Mouse (Mus musculus) CH12.LX (cell line): ENCODE data around the gene Ago4. TPM values are rescaled to one million over a fixed set of nuclear protein-coding genes. Genes with fewer than 3 reads are reported as not detected.

Experiments
- DNase-seq: peaks from one replicate; pipeline ENCODE4 v3.0.0-alpha.2; 2013; ENCODE audit errors: extremely low read depth
- H3K27ac ChIP-seq: 2 replicates; pipeline ENCODE4 v1.5.1; 2012; ENCODE audit warnings: low read depth, mild to moderate bottlenecking, control low read depth, moderate library complexity; ENCODE audit not compliant: insufficient read depth
- H3K27me3 ChIP-seq: replicated peaks from 2 replicates; pipeline ENCODE3; 2012; ENCODE audit warnings: inconsistent platforms
- H3K36me3 ChIP-seq, 2 experiments: replicated peaks in 1 of 2; 2 replicates each; pipeline versions ENCODE3 to v1.6.1; 2012; ENCODE audit warnings: inconsistent platforms in 1 of 2, low read length in 1 of 2, mild to moderate bottlenecking in 1 of 2, mixed read lengths in 1 of 2, moderate library complexity in 1 of 2; ENCODE audit not compliant: control insufficient read depth in 1 of 2, insufficient read depth in 1 of 2
- H3K4me1 ChIP-seq, 2 experiments: 2 replicates each; pipeline ENCODE4 v1.6.1; 2012; ENCODE audit warnings: inconsistent platforms in 1 of 2, moderate library complexity in 1 of 2; ENCODE audit not compliant: insufficient read depth in 2 of 2, control insufficient read depth in 1 of 2
- H3K4me2 ChIP-seq: 2 replicates; pipeline ENCODE4 v1.6.1; 2012; ENCODE audit warnings: low read depth, mild to moderate bottlenecking, control low read depth; ENCODE audit not compliant: poor library complexity, insufficient read depth, severe bottlenecking
- H3K4me3 ChIP-seq, 3 experiments: fragments of 150-350 bp in 1 of 3; sonication (generic) in 1 of 3; replicated peaks in 1 of 3; 2 replicates each; pipeline versions ENCODE3 to v1.5.1; 2011 to 2012; ENCODE audit warnings: low read depth in 2 of 3, low read length in 2 of 3, mild to moderate bottlenecking in 2 of 3, moderate library complexity in 2 of 3, control low read depth in 1 of 3, improper control_type of control experiment in 1 of 3, inconsistent platforms in 1 of 3, mixed read lengths in 1 of 3; ENCODE audit not compliant: poor library complexity in 1 of 3
- H3K79me2 ChIP-seq: replicated peaks from 2 replicates; pipeline ENCODE4 v1.6.1; 2012; ENCODE audit warnings: mild to moderate bottlenecking, moderate library complexity; ENCODE audit not compliant: control insufficient read depth, poor library complexity, insufficient read depth, severe bottlenecking; ENCODE audit errors: extremely low read depth
- H3K9ac ChIP-seq: 2 replicates; pipeline ENCODE4 v1.6.1; 2012; ENCODE audit warnings: low read depth, mild to moderate bottlenecking, control low read depth, moderate library complexity; ENCODE audit not compliant: insufficient read depth
- H3K9me3 ChIP-seq: replicated peaks from 2 replicates; pipeline ENCODE3; 2012; ENCODE audit warnings: low read length, inconsistent platforms, mixed read lengths
- BHLHE40 ChIP-seq: IDR thresholded peaks from 2 replicates; pipeline ENCODE4 v1.6.1; 2011; ENCODE audit warnings: mild to moderate bottlenecking, low read depth, low read length, improper control_type of control experiment
- CHD2 ChIP-seq: IDR thresholded peaks from 2 replicates; pipeline ENCODE4 v1.6.1; 2011; ENCODE audit warnings: low read length, improper control_type of control experiment
- CTCF ChIP-seq, 2 experiments: IDR thresholded peaks in 1 of 2; conservative IDR thresholded peaks in 1 of 2; 2 replicates each; pipeline ENCODE4 v1.5.1; 2011 to 2012; ENCODE audit warnings: low read depth in 2 of 2, low read length in 2 of 2, improper control_type of control experiment in 1 of 2, inconsistent platforms in 1 of 2, mild to moderate bottlenecking in 1 of 2, moderate library complexity in 1 of 2
- E2F4 ChIP-seq: IDR thresholded peaks from 2 replicates; pipeline ENCODE4 v1.6.1; 2011; ENCODE audit warnings: low read depth, low read length, improper control_type of control experiment; ENCODE audit not compliant: insufficient replicate concordance
- ELF1 ChIP-seq: IDR thresholded peaks from 2 replicates; pipeline ENCODE4 v1.6.1; 2014; ENCODE audit warnings: low read depth, mild to moderate bottlenecking, inconsistent platforms, low read length, improper control_type of control experiment
- EP300 ChIP-seq: IDR thresholded peaks from 2 replicates; pipeline ENCODE4 v1.6.1; 2011; ENCODE audit warnings: low read length, improper control_type of control experiment
- ETS1 ChIP-seq: conservative IDR thresholded peaks from 2 replicates; pipeline ENCODE4 v1.6.1; 2012; ENCODE audit warnings: low read depth, mild to moderate bottlenecking, inconsistent platforms, low read length, improper control_type of control experiment, moderate library complexity
- HCFC1 ChIP-seq: IDR thresholded peaks from 2 replicates; pipeline ENCODE4 v1.6.1; 2012; ENCODE audit warnings: low read depth, mild to moderate bottlenecking, inconsistent platforms, low read length, improper control_type of control experiment
- IRF4 ChIP-seq: IDR thresholded peaks from 2 replicates; pipeline ENCODE4 v1.6.1; 2014; ENCODE audit warnings: low read depth, mild to moderate bottlenecking, inconsistent platforms, low read length, improper control_type of control experiment
- JUN ChIP-seq: IDR thresholded peaks from 2 replicates; pipeline ENCODE4 v1.6.1; 2011; ENCODE audit warnings: low read depth, mild to moderate bottlenecking, low read length, improper control_type of control experiment, moderate library complexity; ENCODE audit not compliant: insufficient read depth
- JUND ChIP-seq: conservative IDR thresholded peaks from 2 replicates; pipeline ENCODE4 v1.6.1; 2011; ENCODE audit warnings: low read depth, low read length, improper control_type of control experiment
- KAT2A ChIP-seq: IDR thresholded peaks from 2 replicates; pipeline ENCODE4 v1.6.1; 2012; ENCODE audit warnings: low read length, improper control_type of control experiment, inconsistent platforms; ENCODE audit not compliant: insufficient replicate concordance
- MAFK ChIP-seq: IDR thresholded peaks from 2 replicates; pipeline ENCODE4 v1.6.1; 2011; ENCODE audit warnings: low read length, improper control_type of control experiment; ENCODE audit not compliant: insufficient replicate concordance
- MAZ ChIP-seq: IDR thresholded peaks from 2 replicates; pipeline ENCODE4 v1.6.1; 2012; ENCODE audit warnings: low read depth, mild to moderate bottlenecking, inconsistent platforms, low read length, improper control_type of control experiment, moderate library complexity
- MEF2A ChIP-seq: IDR thresholded peaks from 2 replicates; pipeline ENCODE4 v1.6.1; 2014; ENCODE audit warnings: low read depth, mild to moderate bottlenecking, inconsistent platforms, low read length, improper control_type of control experiment, borderline replicate concordance
- MXI1 ChIP-seq: IDR thresholded peaks from 2 replicates; pipeline ENCODE4 v1.6.1; 2011; ENCODE audit warnings: mild to moderate bottlenecking, low read depth, low read length, improper control_type of control experiment
- MYC ChIP-seq: IDR thresholded peaks from 2 replicates; pipeline ENCODE4 v1.6.1; 2011; ENCODE audit warnings: low read depth, mild to moderate bottlenecking, improper control_type of control experiment, low read length
- NELFE ChIP-seq: IDR thresholded peaks from 2 replicates; pipeline ENCODE4 v1.6.1; 2011; ENCODE audit warnings: low read depth, low read length, improper control_type of control experiment
- NRF1 ChIP-seq: IDR thresholded peaks from 2 replicates; pipeline ENCODE4 v1.6.1; 2014; ENCODE audit warnings: low read depth, mild to moderate bottlenecking, inconsistent platforms, low read length, improper control_type of control experiment, moderate library complexity
- PAX5 ChIP-seq: IDR thresholded peaks from 2 replicates; pipeline ENCODE4 v1.6.1; 2012; ENCODE audit warnings: low read length, inconsistent platforms, mixed read lengths
- POLR2A ChIP-seq: IDR thresholded peaks from 2 replicates; pipeline ENCODE4 v1.6.1; 2011; ENCODE audit warnings: low read depth, mild to moderate bottlenecking, improper control_type of control experiment, low read length
- RCOR1 ChIP-seq: conservative IDR thresholded peaks from 2 replicates; pipeline ENCODE4 v1.6.1; 2012; ENCODE audit warnings: low read depth, mild to moderate bottlenecking, inconsistent platforms, low read length, improper control_type of control experiment
- SIN3A ChIP-seq: IDR thresholded peaks from 2 replicates; pipeline ENCODE4 v1.6.1; 2012; ENCODE audit warnings: low read length, improper control_type of control experiment, inconsistent platforms
- TBP ChIP-seq: conservative IDR thresholded peaks from 2 replicates; pipeline ENCODE4 v1.6.1; 2011; ENCODE audit warnings: low read depth, low read length, improper control_type of control experiment
- TCF12 ChIP-seq: IDR thresholded peaks from 2 replicates; pipeline ENCODE4 v1.6.1; 2014; ENCODE audit warnings: low read depth, mild to moderate bottlenecking, inconsistent platforms, low read length, improper control_type of control experiment
- USF1 ChIP-seq: IDR thresholded peaks from 2 replicates; pipeline ENCODE4 v1.6.1; 2014; ENCODE audit warnings: low read depth, mild to moderate bottlenecking, inconsistent platforms, low read length, improper control_type of control experiment
- USF2 ChIP-seq: conservative IDR thresholded peaks from 2 replicates; pipeline ENCODE4 v1.6.1; 2011; ENCODE audit warnings: low read depth, low read length, improper control_type of control experiment
- ZC3H11A ChIP-seq: IDR thresholded peaks from 2 replicates; pipeline ENCODE4 v1.6.1; 2012; ENCODE audit warnings: low read depth, mild to moderate bottlenecking, inconsistent platforms, low read length, improper control_type of control experiment
- ZKSCAN1 ChIP-seq: IDR thresholded peaks from 2 replicates; pipeline ENCODE4 v1.6.1; 2012; ENCODE audit warnings: low read depth, inconsistent platforms, low read length, improper control_type of control experiment, borderline replicate concordance
- ZMIZ1 ChIP-seq: IDR thresholded peaks from 2 replicates; pipeline ENCODE4 v1.6.1; 2012; ENCODE audit warnings: low read depth, mild to moderate bottlenecking, inconsistent platforms, low read length, improper control_type of control experiment
- ZNF384 ChIP-seq: IDR thresholded peaks from 2 replicates; pipeline ENCODE4 v1.6.1; 2012; ENCODE audit warnings: low read depth, low read length, improper control_type of control experiment, inconsistent platforms
- dilution Hi-C: fragments of 300-500 bp; cut with MboI; formaldehyde crosslinking; loops from 2 replicates; pipeline ENCODE4 v1.14.3; 2020; ENCODE audit warnings: low sequenced_read_pairs; ENCODE audit not compliant: extremely low pct_unique_long_range_greater_than_20kb, extremely low pct_ligation_motif_present
- in situ Hi-C: fragments of 300-500 bp; cut with MboI; formaldehyde crosslinking; loops from 3 replicates; pipeline ENCODE4 v1.14.3; 2019; ENCODE audit warnings: low sequenced_read_pairs, low pct_ligation_motif_present, low pct_unique_long_range_greater_than_20kb, mixed read lengths
- polyA plus RNA-seq: library from polyadenylated mRNA; unstranded; fragments of >175 nt; gene quantifications from 2 replicates; pipeline ENCODE4 v1.2.1, GENCODE M21; 2012; ENCODE audit warnings: low read depth; ENCODE audit not compliant: insufficient read length
- total RNA-seq, 2 experiments: library from RNA; depleted of rRNA; stranded (reverse); fragments of 300-350 nt in 1 of 2; fragments of >200 nt in 1 of 2; gene quantifications; 2 replicates each; pipeline ENCODE4 v1.2.3; 2012 to 2014

Gene Ago4
- total and polyA plus RNA-seq, 3 experiments = 1.2 to 2.6 (median 1.3) TPM

DNA sequence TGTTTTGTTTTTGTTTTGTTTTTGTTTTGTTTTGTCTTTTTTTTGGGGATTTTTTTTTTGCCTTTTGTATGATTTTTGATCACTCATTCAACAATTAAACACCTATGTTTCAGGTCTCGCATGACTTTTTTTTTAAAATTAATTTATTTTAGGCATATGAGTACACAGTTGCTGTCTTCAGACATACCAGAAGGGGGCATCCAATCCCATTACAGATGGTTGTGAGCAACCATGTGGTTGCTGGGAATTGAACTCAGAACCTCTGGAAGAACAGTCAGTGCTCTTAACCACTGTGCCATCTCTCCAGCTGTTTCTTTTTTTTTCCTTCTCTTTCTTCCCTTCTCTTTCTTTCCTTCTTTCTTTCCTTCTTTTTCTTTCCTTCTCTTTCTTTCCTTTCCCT is 20.4 kb upstream of the Ago4 start:
- Histone ChIP-seq H3K4me3 (peak overlapping the region in 1 of 3 experiments; percentile 17), H3K27me3 (no peaks in the 10 kb centered on the region), H3K9ac (peak overlapping the region; percentile 56; the same call in 1 of the 2 replicates), H3K4me1 (peaks cover 0 to 32% of the 10 kb centered on the region in 2 experiments), H3K36me3 (peaks cover 0 to 2% of the 10 kb centered on the region in 2 experiments), H3K27ac (peak overlapping the region; percentile 75; the same call in 1 of the 2 replicates), H3K9me3 (peaks cover 2% of the 10 kb centered on the region), H3K79me2 (peaks cover 13% of the 10 kb centered on the region), H3K4me2 (peak overlapping the region; percentile 65)
- TF ChIP-seq EP300 (no peak), ZNF384 (peak; percentile 70; the same call in 1 of the 2 replicates), CTCF (conservative IDR thresholded peaks at IDR 0.05 in 1 of 2, IDR thresholded peaks at IDR 0.05 in 1 of 2; ENCODE audit: low read depth in 2 of 2, low read length in 2 of 2) (peak in 1 of 2 experiments; percentile 19; a peak in 2 of 4 replicates), TCF12 (no peak)
- in situ Hi-C loops = no loop called here
- dilution Hi-C loops = no loop called here
- peak; percentile 39 for DNase-seq

DNA sequence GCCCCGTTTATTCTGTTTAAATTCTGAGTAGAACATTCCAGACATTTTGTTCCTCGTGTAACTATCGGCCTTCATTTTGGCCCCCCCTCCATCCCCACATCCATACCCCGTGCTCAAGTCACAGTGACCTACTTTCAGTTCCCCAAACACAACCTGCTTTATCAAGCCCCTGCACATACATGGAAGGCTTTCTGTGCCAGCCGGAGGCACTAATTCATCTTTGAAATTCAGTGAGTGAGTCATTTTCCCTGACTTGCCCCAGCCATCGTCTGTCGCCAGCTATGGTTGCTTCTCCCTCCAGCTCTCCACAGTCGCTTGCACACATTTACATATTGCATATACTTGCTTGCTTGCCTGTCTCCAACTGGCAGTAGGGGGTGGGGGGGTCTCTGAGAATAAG is 19.8 kb upstream of the Ago4 start:
- in situ Hi-C loops (no loop called here), dilution Hi-C loops (no loop called here)
- peak; percentile 95 for DNase-seq
- peaks cover 2% of the 10 kb centered on the region for H3K9me3 ChIP-seq
- peak overlapping the region in 2 of 3 experiments; percentile 17 to 31 for H3K4me3 ChIP-seq
- peaks cover 7% of the 10 kb centered on the region for H3K79me2 ChIP-seq
- H3K27me3 ChIP-seq = no peaks in the 10 kb centered on the region
- H3K36me3 ChIP-seq = no peaks in the 10 kb centered on the region
- H3K4me1 ChIP-seq = peaks cover 0 to 26% of the 10 kb centered on the region in 2 experiments; a peak in 3 of 4 replicates
- H3K4me2 ChIP-seq = peak overlapping the region; percentile 65
- H3K9ac ChIP-seq = peak overlapping the region; percentile 56; the same call in 1 of the 2 replicates
- H3K27ac ChIP-seq = peak overlapping the region; percentile 75
- peak; percentile 65 for TF ChIP-seq TBP
- TF ChIP-seq JUN = peak; percentile 46; the same call in 1 of the 2 replicates
- no peak for TF ChIP-seq USF2
- peak; percentile 82 for TF ChIP-seq MEF2A
- TF ChIP-seq KAT2A = no peak
- TF ChIP-seq ZKSCAN1 = no peak
- TF ChIP-seq ETS1 = peak; percentile 73
- no peak for TF ChIP-seq ELF1
- no peak for TF ChIP-seq CHD2
- TF ChIP-seq IRF4 = peak; percentile 97
- no peak; the same call in 1 of the 2 replicates for TF ChIP-seq JUND
- no peak for TF ChIP-seq SIN3A
- no peak for TF ChIP-seq CTCF (conservative IDR thresholded peaks at IDR 0.05 in 1 of 2, IDR thresholded peaks at IDR 0.05 in 1 of 2; ENCODE audit: low read depth in 2 of 2, low read length in 2 of 2)
- no peak for TF ChIP-seq ZNF384
- no peak for TF ChIP-seq MXI1
- no peak for TF ChIP-seq RCOR1
- TF ChIP-seq E2F4 = no peak
- TF ChIP-seq NRF1 = no peak; the same call in 1 of the 2 replicates
- TF ChIP-seq MYC = 0 out of 2 replicates have a peak, but pooled peaks have one; percentile 31
- TF ChIP-seq MAZ = no peak
- peak; percentile 47; the same call in 1 of the 2 replicates for TF ChIP-seq TCF12
- no peak for TF ChIP-seq ZMIZ1
- TF ChIP-seq POLR2A = peak; percentile 45; the same call in 1 of the 2 replicates
- TF ChIP-seq PAX5 = no peak
- TF ChIP-seq MAFK = no peak
- no peak for TF ChIP-seq NELFE
- peak; percentile 88 for TF ChIP-seq EP300
- TF ChIP-seq BHLHE40 = peak; percentile 50; the same call in 1 of the 2 replicates
- TF ChIP-seq HCFC1 = no peak
- TF ChIP-seq USF1 = no peak
- no peak for TF ChIP-seq ZC3H11A
